Mouse (Mus musculus) stomach, embryonic 14.5 days (tissue): Measurements from ENCODE around the gene Fas. TPM values are rescaled to one million over a fixed set of nuclear protein-coding genes. Genes with fewer than 3 reads are reported as not detected.

Source experiments
- ATAC-seq: fragments of 200-750 bp; cut with Nextera tagmentation; 2 replicates; pipeline ENCODE4 v1.8.0; 2017; ENCODE audit warnings: low read depth, moderate TSS enrichment; ENCODE audit not compliant: insufficient number of reproducible peaks, insufficient read depth, low FRiP score
- H3K27ac ChIP-seq: fragments of 300-500 bp; sonication (generic); 2 replicates; pipeline ENCODE4 v1.5.1; 2014; ENCODE audit warnings: mild to moderate bottlenecking, low read length, moderate library complexity, mixed read lengths
- H3K27me3 ChIP-seq: fragments of 300-500 bp; sonication (generic); 2 replicates; pipeline ENCODE4 v1.6.1; 2014; ENCODE audit warnings: low read length, control low read depth, mixed read lengths; ENCODE audit not compliant: control insufficient read depth, insufficient read depth
- H3K36me3 ChIP-seq: fragments of 300-500 bp; sonication (generic); 2 replicates; pipeline ENCODE4 v1.6.1; 2014; ENCODE audit warnings: mild to moderate bottlenecking, control low read depth, low read length, moderate library complexity, mixed read lengths; ENCODE audit not compliant: control insufficient read depth, insufficient read depth
- H3K4me1 ChIP-seq: fragments of 300-500 bp; sonication (generic); 2 replicates; pipeline ENCODE4 v1.6.1; 2014; ENCODE audit warnings: low read length, control low read depth, mixed read lengths; ENCODE audit not compliant: control insufficient read depth, insufficient read depth
- H3K4me2 ChIP-seq: fragments of 300-500 bp; sonication (generic); replicated peaks from 2 replicates; pipeline ENCODE4 v1.6.1; 2014; ENCODE audit warnings: low read depth, low read length, control low read depth
- H3K4me3 ChIP-seq: fragments of 300-500 bp; sonication (generic); 2 replicates; pipeline ENCODE4 v1.5.1; 2014; ENCODE audit warnings: low read depth, low read length, control low read depth
- H3K9ac ChIP-seq: fragments of 300-500 bp; sonication (generic); replicated peaks from 2 replicates; pipeline ENCODE4 v1.6.1; 2014; ENCODE audit warnings: low read depth, mild to moderate bottlenecking, control low read depth, low read length, moderate library complexity, mixed read lengths
- H3K9me3 ChIP-seq: fragments of 300-500 bp; sonication (generic); 2 replicates; pipeline ENCODE4 v1.6.1; 2016; ENCODE audit warnings: low read depth, low read length, control low read depth; ENCODE audit not compliant: control insufficient read depth
- WGBS: fragments of 180-500 bp; shearing (Covaris S2); extraction: QIAGEN DNeasy Blood & Tissue Kit; methylation state at CpG from one replicate; pipeline ENCODE4 v1.1.7; 2014; 5-methylcytosine and 5-hydroxymethylcytosine counted together
- polyA plus RNA-seq: library from polyadenylated mRNA; unstranded; fragments of >200 nt; fragmentation: Nextera tagmentation; extraction: Ambion mirVana; gene quantifications from 2 replicates; pipeline ENCODE4 v1.2.1, GENCODE M21; 2014

Fas gene
- polyA plus RNA-seq, 1 experiment from 2014 or later = 3.1 TPM

GRCm38 (mm10) chr19:34298531-34298930 lies 8.1 kb downstream of the Fas start:
- H3K36me3 ChIP-seq = no peaks in the 10 kb centered on the region
- H3K4me2 ChIP-seq = no peak overlapping the region
- no peak overlapping the region for H3K27ac ChIP-seq
- H3K27me3 ChIP-seq = no peaks in the 10 kb centered on the region
- no peak overlapping the region for H3K9ac ChIP-seq
- 63% methylated on average over 1 of the region's 1 CpGs for WGBS
- no peaks in the 10 kb centered on the region for H3K9me3 ChIP-seq
- ATAC-seq = no peak
- H3K4me3 ChIP-seq = no peak overlapping the region
- no peaks in the 10 kb centered on the region for H3K4me1 ChIP-seq

DNA sequence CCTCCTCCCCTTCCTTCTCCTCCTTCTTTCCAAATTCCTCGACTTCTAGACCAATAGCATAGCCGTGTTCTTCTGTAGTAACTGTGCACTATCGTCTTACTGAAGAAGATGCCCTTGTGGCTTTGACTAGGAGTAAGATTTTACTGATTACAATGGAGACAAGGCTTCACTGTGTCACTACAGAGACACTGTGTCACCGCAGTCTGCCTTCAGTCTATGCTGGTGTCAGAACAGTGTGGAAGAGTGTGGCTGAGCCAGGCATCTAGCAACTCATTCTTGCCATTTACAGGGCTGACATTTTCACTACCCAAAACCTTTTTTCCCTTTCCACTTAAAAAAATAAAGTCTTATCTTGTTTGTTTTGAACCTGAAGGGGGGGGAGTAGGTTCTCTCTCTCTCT lies 8.8 kb downstream of the Fas start:
- no peaks in the 10 kb centered on the region for H3K27me3 ChIP-seq
- no peaks in the 10 kb centered on the region for H3K36me3 ChIP-seq
- no peak overlapping the region for H3K9ac ChIP-seq
- WGBS = 68% methylated on average over 4 of the region's 4 CpGs
- no peak overlapping the region for H3K27ac ChIP-seq
- ATAC-seq = no peak
- no peak overlapping the region for H3K4me3 ChIP-seq
- H3K9me3 ChIP-seq = no peaks in the 10 kb centered on the region
- H3K4me1 ChIP-seq = no peaks in the 10 kb centered on the region
- H3K4me2 ChIP-seq = no peak overlapping the region

DNA sequence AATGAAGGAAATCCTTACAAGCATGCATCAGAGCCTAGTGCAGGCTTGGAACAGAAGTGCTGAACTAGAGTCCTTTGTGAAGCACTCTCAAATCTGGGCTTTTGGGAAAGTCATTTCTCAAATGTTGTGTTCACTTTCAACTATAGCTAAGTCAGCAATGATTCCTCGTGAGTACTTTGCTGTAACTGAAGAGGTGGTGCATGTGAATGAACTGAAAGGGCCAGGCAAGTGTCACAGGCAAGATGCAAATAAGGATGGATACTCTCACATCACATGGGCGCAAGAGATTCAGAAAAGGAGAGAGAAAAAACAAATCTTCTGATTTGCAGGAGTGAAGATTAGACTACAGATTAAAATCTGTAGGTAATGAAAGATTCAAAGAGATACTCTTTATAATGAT lies 10.0 kb downstream of the Fas start:
- Histone ChIP-seq H3K9me3 (no peaks in the 10 kb centered on the region), H3K4me2 (no peak overlapping the region), H3K36me3 (no peaks in the 10 kb centered on the region), H3K4me3 (no peak overlapping the region), H3K9ac (no peak overlapping the region), H3K4me1 (no peaks in the 10 kb centered on the region), H3K27ac (no peak overlapping the region), H3K27me3 (no peaks in the 10 kb centered on the region)
- no peak for ATAC-seq
- whole genome bisulfite sequencing = 82% methylated on average over 2 of the region's 2 CpGs

DNA sequence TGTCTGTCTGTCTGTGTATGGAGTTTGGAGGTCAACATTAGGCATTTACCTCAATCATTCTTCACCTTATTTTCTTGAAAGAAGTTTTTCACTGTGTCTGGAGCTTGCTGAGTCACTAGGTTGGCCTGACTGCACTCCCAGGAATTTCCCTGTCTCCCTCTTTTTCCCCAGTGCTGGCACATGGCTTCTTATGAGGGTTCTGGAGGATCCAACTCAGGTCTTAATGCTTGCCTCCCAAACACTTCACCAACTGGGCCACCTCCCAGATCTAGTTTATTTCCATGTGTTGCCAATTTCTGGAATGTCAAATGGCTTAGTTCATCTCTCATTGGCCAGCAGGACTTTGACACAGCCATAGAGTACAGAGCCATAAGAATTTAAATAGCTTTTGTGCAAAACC lies 14.5 kb downstream of the Fas start:
- H3K27ac ChIP-seq = no peak overlapping the region
- H3K4me1 ChIP-seq = no peaks in the 10 kb centered on the region
- H3K9me3 ChIP-seq = no peaks in the 10 kb centered on the region
- no peaks in the 10 kb centered on the region for H3K27me3 ChIP-seq
- H3K4me2 ChIP-seq = no peak overlapping the region
- ATAC-seq = no peak
- no peaks in the 10 kb centered on the region for H3K36me3 ChIP-seq
- H3K4me3 ChIP-seq = no peak overlapping the region
- no peak overlapping the region for H3K9ac ChIP-seq

- 85% methylated on average over 6 of the region's 6 CpGs for WGBS
Observed at GRCm38 (mm10) chr19:34306794-34307193, 16.3 kb downstream of the Fas start.

GRCm38 (mm10) chr19:34312151-34312728 lies 21.8 kb downstream of the Fas start:
- H3K9me3 ChIP-seq = no peaks in the 10 kb centered on the region
- H3K4me2 ChIP-seq = no peak overlapping the region
- H3K27me3 ChIP-seq = no peaks in the 10 kb centered on the region
- WGBS = 42% methylated on average over 5 of the region's 5 CpGs
- H3K36me3 ChIP-seq = no peaks in the 10 kb centered on the region
- no peak overlapping the region for H3K27ac ChIP-seq
- no peaks in the 10 kb centered on the region for H3K4me1 ChIP-seq
- ATAC-seq = no peak
- no peak overlapping the region for H3K9ac ChIP-seq
- H3K4me3 ChIP-seq = no peak overlapping the region

More at GRCm38 (mm10) chr19:34306794-34307193, 16.3 kb downstream of the Fas start:
- no peaks in the 10 kb centered on the region for H3K4me1 ChIP-seq
- no peaks in the 10 kb centered on the region for H3K36me3 ChIP-seq
- H3K9me3 ChIP-seq = no peaks in the 10 kb centered on the region
- H3K4me2 ChIP-seq = no peak overlapping the region
- no peak for ATAC-seq
- no peaks in the 10 kb centered on the region for H3K27me3 ChIP-seq
- H3K4me3 ChIP-seq = no peak overlapping the region
- H3K9ac ChIP-seq = no peak overlapping the region
- no peak overlapping the region for H3K27ac ChIP-seq

GRCm38 (mm10) chr19:34328051-34328450 lies 37.6 kb downstream of the Fas start:
- H3K27ac ChIP-seq = no peak overlapping the region
- H3K27me3 ChIP-seq = no peaks in the 10 kb centered on the region
- no peak overlapping the region for H3K4me2 ChIP-seq
- no peak for ATAC-seq
- no peak overlapping the region for H3K9ac ChIP-seq
- 62% methylated on average over 3 of the region's 3 CpGs for WGBS
- no peaks in the 10 kb centered on the region for H3K4me1 ChIP-seq
- H3K36me3 ChIP-seq = no peaks in the 10 kb centered on the region
- H3K4me3 ChIP-seq = no peak overlapping the region
- H3K9me3 ChIP-seq = no peaks in the 10 kb centered on the region

- H3K4me2 ChIP-seq = no peak overlapping the region
- H3K4me1 ChIP-seq = no peaks in the 10 kb centered on the region
- H3K27me3 ChIP-seq = no peaks in the 10 kb centered on the region
- no peak overlapping the region for H3K4me3 ChIP-seq
- H3K9me3 ChIP-seq = no peaks in the 10 kb centered on the region
- 0% methylated on average over 2 of the region's 2 CpGs for whole genome bisulfite sequencing
- no peaks in the 10 kb centered on the region for H3K36me3 ChIP-seq
- ATAC-seq = no peak
- no peak overlapping the region for H3K9ac ChIP-seq
- no peak overlapping the region for H3K27ac ChIP-seq
Observed at GRCm38 (mm10) chr19:34334300-34334699, 43.8 kb downstream of the Fas start.

- no peak for ATAC-seq
- 85% methylated on average over 2 of the region's 2 CpGs for WGBS
- no peak overlapping the region for H3K9ac ChIP-seq
- H3K4me3 ChIP-seq = no peak overlapping the region
- no peak overlapping the region for H3K4me2 ChIP-seq
- H3K4me1 ChIP-seq = no peaks in the 10 kb centered on the region
- no peaks in the 10 kb centered on the region for H3K27me3 ChIP-seq
- H3K27ac ChIP-seq = no peak overlapping the region
- no peaks in the 10 kb centered on the region for H3K9me3 ChIP-seq
- H3K36me3 ChIP-seq = no peaks in the 10 kb centered on the region
Observed at GRCm38 (mm10) chr19:34344702-34345101, 54.2 kb downstream of the Fas start.
